Mouse (Mus musculus) mesoderm, embryonic 11.5 days (tissue): ENCODE measurements around the gene Lhcgr.
"Not testable (repeated sequence)": the region's sequence is repeated elsewhere in the genome, so short reads cannot be mapped to it uniquely, and the experiment has no call there.

Source experiments
- DNase-seq: peaks from one replicate; pipeline ENCODE4 v3.0.0-alpha.2; 2012; ENCODE audit warnings: low read depth, low spot score

Gene Lhcgr

GRCm38 (mm10) chr17:88791440-88792152 lies at the start of gene Lhcgr:
TSS of gene Lhcgr (minus strand) at chr17:88791990.
- DNase-seq, result no peak

GRCm38 (mm10) chr17:88817601-88818000 lies 25.8 kb upstream of the Lhcgr start:
- no peak for DNase-seq

GRCm38 (mm10) chr17:88812943-88813342 lies 21.2 kb upstream of the Lhcgr start:
- not testable (repeated sequence) for DNase-seq

GRCm38 (mm10) chr17:88810807-88811206 lies 19.0 kb upstream of the Lhcgr start:
- DNase-seq, result no peak

GRCm38 (mm10) chr17:88806421-88806820 lies 14.6 kb upstream of the Lhcgr start:
- DNase-seq, result no peak

GRCm38 (mm10) chr17:88803441-88803840 lies 11.7 kb upstream of the Lhcgr start:
- DNase-seq, result no peak

GRCm38 (mm10) chr17:88790680-88791079 lies 1.1 kb downstream of the Lhcgr start:
- no peak for DNase-seq

GRCm38 (mm10) chr17:88788392-88788791 lies 3.4 kb downstream of the Lhcgr start:
- no peak for DNase-seq

GRCm38 (mm10) chr17:88786881-88787280 lies 4.9 kb downstream of the Lhcgr start:
- DNase-seq, result no peak

- DNase-seq, result no peak
Observed at GRCm38 (mm10) chr17:88786385-88786784, 5.4 kb downstream of the Lhcgr start.

- DNase-seq, result no peak
Observed at GRCm38 (mm10) chr17:88779148-88779547, 12.6 kb downstream of the Lhcgr start.

GRCm38 (mm10) chr17:88774103-88774526 lies 17.7 kb downstream of the Lhcgr start:
- peak; percentile 78 for DNase-seq

GRCm38 (mm10) chr17:88770081-88770480 lies 21.7 kb downstream of the Lhcgr start:
- DNase-seq, result no peak

GRCm38 (mm10) chr17:88769283-88769859 lies 22.4 kb downstream of the Lhcgr start:
- no peak for DNase-seq

GRCm38 (mm10) chr17:88766857-88767256 lies 24.9 kb downstream of the Lhcgr start:
- no peak for DNase-seq

GRCm38 (mm10) chr17:88764136-88764485 lies 27.7 kb downstream of the Lhcgr start:
- DNase-seq, result peak; percentile 73

GRCm38 (mm10) chr17:88763396-88764135 lies 28.2 kb downstream of the Lhcgr start:
- DNase-seq, result peak; percentile 39

GRCm38 (mm10) chr17:88758003-88758437 lies 33.8 kb downstream of the Lhcgr start:
- DNase-seq, result peak; percentile 44

GRCm38 (mm10) chr17:88755776-88756175 lies 36.0 kb downstream of the Lhcgr start:
- DNase-seq, result no peak

- no peak for DNase-seq
Observed at GRCm38 (mm10) chr17:88753472-88753857, 38.3 kb downstream of the Lhcgr start.

GRCm38 (mm10) chr17:88752827-88753471 lies 38.8 kb downstream of the Lhcgr start:
- DNase-seq, result peak; percentile 39

- DNase-seq, result no peak
Observed at GRCm38 (mm10) chr17:88749646-88750045, 42.1 kb downstream of the Lhcgr start.
